Mouse (Mus musculus) erythroblast, embryonic 14.5 days (primary cell): ENCODE results near the gene Ring1.

ENCODE experiments used
- GATA1 ChIP-seq: IDR thresholded peaks from 2 replicates; pipeline ENCODE4 v1.6.1; 2012; ENCODE audit warnings: low read length, inconsistent platforms, mixed read lengths
- TAL1 ChIP-seq: IDR thresholded peaks from 3 replicates; pipeline ENCODE4 v1.6.1; 2012; ENCODE audit warnings: low read length, inconsistent platforms, mixed read lengths

- TF ChIP-seq GATA1: no peak
- TF ChIP-seq TAL1: no peak
These were observed 1.3 kb upstream of the Ring1 start for GRCm38 (mm10) chr17:34025756-34026151.
